Comparison of ENCODE assay signal across 8 mouse cellular contexts in genomic region chr7:67961567-67962267, GRCm38 (mm10). TPM values are rescaled to one million over a fixed set of nuclear protein-coding genes. Genes with fewer than 3 reads are reported as not detected.
DNase-seq lines count a peak whose midpoint lies in the region; ATAC-seq and TF ChIP-seq lines count a peak whose summit lies in the region.

No protein-coding gene starts in this region.

- H3K4me2 ChIP-seq in CH12.LX (ENCODE audit: insufficient read depth, low read depth, poor library complexity, severe bottlenecking): no peak overlapping the region
- H3K4me2 ChIP-seq in forebrain, embryonic 13.5 days: no peak overlapping the region
- H3K4me2 ChIP-seq in heart, embryonic 16.5 days (ENCODE audit: low read depth, low read length): peak overlapping the region; percentile 51
- H3K4me2 ChIP-seq in liver, embryonic 15.5 days: peak overlapping the region; percentile 42; the same call in 1 of the 2 replicates
- H3K4me2 ChIP-seq in neural tube, embryonic 11.5 days (ENCODE audit: low read depth): no peak overlapping the region

- H3K9me3 ChIP-seq in CH12.LX (replicated peaks; ENCODE audit: low read length): no peaks in the 10 kb centered on the region
- H3K9me3 ChIP-seq in forebrain, embryonic 13.5 days (replicated peaks): no peaks in the 10 kb centered on the region
- H3K9me3 ChIP-seq in heart, embryonic 16.5 days (replicated peaks; ENCODE audit: control insufficient read depth, low read length): no peaks in the 10 kb centered on the region
- no peaks in the 10 kb centered on the region for H3K9me3 ChIP-seq in liver, embryonic 15.5 days (replicated peaks)
- no peaks in the 10 kb centered on the region for H3K9me3 ChIP-seq in neural tube, embryonic 11.5 days (ENCODE audit: control insufficient read depth, low read length)

- in situ Hi-C loops in CH12.LX (cut with MboI; ENCODE audit: low pct_ligation_motif_present, low pct_unique_long_range_greater_than_20kb, low sequenced_read_pairs): loop anchor here (10.0 kb wide), 1 partner anchor 157 kb away; no protein-coding TSS in a partner anchor

- no peak for TF ChIP-seq POLR2A in CH12.LX (IDR thresholded peaks at IDR 0.05; ENCODE audit: low read depth, low read length)

- no peak overlapping the region for H3K4me3 ChIP-seq in CH12.LX (replicated peaks in 1 of 3; ENCODE audit: low read depth in 2 of 3, low read length in 2 of 3, poor library complexity in 1 of 3)
- H3K4me3 ChIP-seq in forebrain, embryonic 13.5 days: no peak overlapping the region
- H3K4me3 ChIP-seq in heart, embryonic 16.5 days (ENCODE audit: low read length): no peak overlapping the region
- no peak overlapping the region for H3K4me3 ChIP-seq in liver, embryonic 15.5 days (replicated peaks)
- H3K4me3 ChIP-seq in neural tube, embryonic 11.5 days (ENCODE audit: low read depth, low read length): no peak overlapping the region

- peak; percentile 51 for DNase-seq in CH12.LX (ENCODE audit: extremely low read depth)
- peak; percentile 54 for DNase-seq in c-Kit-negative CD71-positive TER-119-positive erythroid progenitor cells, embryonic 14.5 days (ENCODE audit: low read depth, low spot score)
- peak; percentile 89 for DNase-seq in kidney, postnatal 14 days
- peak; percentile 83 for DNase-seq in neural tube, embryonic 11.5 days (ENCODE audit: low spot score)
- peak; percentile 44 for DNase-seq in testis, postnatal 14 days (ENCODE audit: low spot score)

- peak; percentile 72 for TF ChIP-seq RAD21 in CH12.LX (IDR thresholded peaks at IDR 0.05; ENCODE audit: low read depth, low read length)

- dilution Hi-C loops in CH12.LX (cut with MboI; ENCODE audit: extremely low pct_ligation_motif_present, extremely low pct_unique_long_range_greater_than_20kb, low sequenced_read_pairs): no loop called here

- peaks cover 83% of the 10 kb centered on the region for H3K27me3 ChIP-seq in CH12.LX (replicated peaks)
- H3K27me3 ChIP-seq in forebrain, embryonic 13.5 days: no peaks in the 10 kb centered on the region
- no peaks in the 10 kb centered on the region for H3K27me3 ChIP-seq in heart, embryonic 16.5 days (ENCODE audit: control insufficient read depth, insufficient read depth, low read length)
- H3K27me3 ChIP-seq in liver, embryonic 15.5 days: peaks cover 22% of the 10 kb centered on the region
- H3K27me3 ChIP-seq in neural tube, embryonic 11.5 days (ENCODE audit: control insufficient read depth, insufficient read depth, low read length): no peaks in the 10 kb centered on the region

- 12% methylated on average over 14 of the region's 14 CpGs for WGBS in forebrain, embryonic 13.5 days
- WGBS in heart, embryonic 16.5 days: 13% methylated on average over 14 of the region's 14 CpGs
- WGBS in liver, embryonic 15.5 days (ENCODE audit: insufficient replicate concordance): 11% methylated on average over 14 of the region's 14 CpGs
- 12% methylated on average over 14 of the region's 14 CpGs for WGBS in neural tube, embryonic 11.5 days

- peak; percentile 73 to 78 for TF ChIP-seq CTCF in CH12.LX (conservative IDR thresholded peaks at IDR 0.05 in 1 of 2, IDR thresholded peaks at IDR 0.05 in 1 of 2; ENCODE audit: low read depth in 2 of 2, low read length in 2 of 2)

- TF ChIP-seq EP300 in CH12.LX (IDR thresholded peaks at IDR 0.05; ENCODE audit: low read length): no peak

- H3K4me1 ChIP-seq in CH12.LX (ENCODE audit: control insufficient read depth in 1 of 2, insufficient read depth in 2 of 2): no peaks in the 10 kb centered on the region
- peaks cover 37% of the 10 kb centered on the region for H3K4me1 ChIP-seq in forebrain, embryonic 13.5 days
- H3K4me1 ChIP-seq in heart, embryonic 16.5 days (ENCODE audit: control insufficient read depth, insufficient read depth, low read length): peaks cover 52% of the 10 kb centered on the region
- peaks cover 61% of the 10 kb centered on the region for H3K4me1 ChIP-seq in liver, embryonic 15.5 days (replicated peaks)
- peaks cover 14% of the 10 kb centered on the region for H3K4me1 ChIP-seq in neural tube, embryonic 11.5 days (ENCODE audit: control insufficient read depth, insufficient read depth, low read length)

- no peaks in the 10 kb centered on the region for H3K36me3 ChIP-seq in CH12.LX (replicated peaks in 1 of 2; ENCODE audit: control insufficient read depth in 1 of 2, insufficient read depth in 1 of 2, low read length in 1 of 2)
- no peaks in the 10 kb centered on the region for H3K36me3 ChIP-seq in forebrain, embryonic 13.5 days (ENCODE audit: poor library complexity, severe bottlenecking)
- H3K36me3 ChIP-seq in heart, embryonic 16.5 days (ENCODE audit: control insufficient read depth, insufficient read depth): no peaks in the 10 kb centered on the region
- H3K36me3 ChIP-seq in liver, embryonic 15.5 days (replicated peaks): no peaks in the 10 kb centered on the region
- no peaks in the 10 kb centered on the region for H3K36me3 ChIP-seq in neural tube, embryonic 11.5 days (ENCODE audit: control insufficient read depth, insufficient read depth, low read length)

- no peak overlapping the region for H3K27ac ChIP-seq in CH12.LX (ENCODE audit: insufficient read depth, low read depth)
- H3K27ac ChIP-seq in forebrain, embryonic 13.5 days: no peak overlapping the region
- H3K27ac ChIP-seq in heart, embryonic 16.5 days (ENCODE audit: low read length): no peak overlapping the region
- no peak overlapping the region for H3K27ac ChIP-seq in liver, embryonic 15.5 days (replicated peaks)
- H3K27ac ChIP-seq in neural tube, embryonic 11.5 days (ENCODE audit: low read depth, low read length): no peak overlapping the region

- H3K9ac ChIP-seq in CH12.LX (ENCODE audit: insufficient read depth, low read depth): no peak overlapping the region
- no peak overlapping the region for H3K9ac ChIP-seq in forebrain, embryonic 13.5 days
- H3K9ac ChIP-seq in heart, embryonic 16.5 days (ENCODE audit: low read length): peak overlapping the region; percentile 37; the same call in 1 of the 2 replicates
- no peak overlapping the region for H3K9ac ChIP-seq in liver, embryonic 15.5 days
- no peak overlapping the region for H3K9ac ChIP-seq in neural tube, embryonic 11.5 days (ENCODE audit: low read length)

- H3K79me2 ChIP-seq in CH12.LX (replicated peaks; ENCODE audit: control insufficient read depth, extremely low read depth, insufficient read depth, poor library complexity, severe bottlenecking): no peaks in the 10 kb centered on the region

- peak; percentile 82 for ATAC-seq in forebrain, embryonic 13.5 days
- 0 out of 2 replicates have a peak, but pooled peaks have one; percentile 45 for ATAC-seq in heart, embryonic 16.5 days (replicated peaks; ENCODE audit: extremely low read depth, insufficient read depth, low FRiP score)
- ATAC-seq in liver, embryonic 15.5 days (ENCODE audit: insufficient read depth): peak; percentile 56; the same call in 1 of the 2 replicates
- ATAC-seq in neural tube, embryonic 11.5 days (ENCODE audit: insufficient read depth, low FRiP score, low TSS enrichment): 0 out of 2 replicates have a peak, but pooled peaks have one; percentile 40

TF ChIP-seq in CH12.LX, 34 proteins besides CTCF, POLR2A, EP300 and RAD21:
- TF ChIP-seq USF2 (conservative IDR thresholded peaks at IDR 0.05; ENCODE audit: low read depth, low read length) (no peak), GABPA (IDR thresholded peaks at IDR 0.05; ENCODE audit: insufficient replicate concordance, low read depth, low read length) (no peak), ZC3H11A (IDR thresholded peaks at IDR 0.05; ENCODE audit: low read depth, low read length) (peak; percentile 9; the same call in 1 of the 2 replicates), MAX (IDR thresholded peaks at IDR 0.05; ENCODE audit: low read length) (no peak), IRF4 (IDR thresholded peaks at IDR 0.05; ENCODE audit: low read depth, low read length) (no peak), KAT2A (IDR thresholded peaks at IDR 0.05; ENCODE audit: insufficient replicate concordance, low read length) (no peak), JUN (IDR thresholded peaks at IDR 0.05; ENCODE audit: insufficient read depth, low read depth, low read length) (no peak), CHD1 (IDR thresholded peaks at IDR 0.05; ENCODE audit: low read depth, low read length) (no peak), MAZ (IDR thresholded peaks at IDR 0.05; ENCODE audit: low read depth, low read length) (no peak), PAX5 (IDR thresholded peaks at IDR 0.05; ENCODE audit: low read length) (no peak), UBTF (IDR thresholded peaks at IDR 0.05; ENCODE audit: low read depth, low read length) (no peak), ZNF384 (IDR thresholded peaks at IDR 0.05; ENCODE audit: low read depth, low read length) (no peak), POLR2AphosphoS2 (IDR thresholded peaks at IDR 0.05; ENCODE audit: low read depth, low read length) (no peak), MXI1 (IDR thresholded peaks at IDR 0.05; ENCODE audit: low read depth, low read length) (no peak), SIN3A (IDR thresholded peaks at IDR 0.05; ENCODE audit: low read length) (no peak), E2F4 (IDR thresholded peaks at IDR 0.05; ENCODE audit: insufficient replicate concordance, low read depth, low read length) (no peak), ELF1 (IDR thresholded peaks at IDR 0.05; ENCODE audit: low read depth, low read length) (no peak), SMC3 (IDR thresholded peaks at IDR 0.05; ENCODE audit: low read depth, low read length) (peak; percentile 81)

RNA-seq across cellular contexts. Expression of gene Igf1r, which starts 9.1 kb away (rescaled TPM):
- total RNA-seq in CH12.LX (2012; rRNA removed) (0.80 and 1.6 TPM in 2 replicates), CH12.LX (2014; rRNA removed) (0.19 and 0.47 TPM in 2 replicates)
- 0.29 and 0.63 TPM in 2 replicates for polyA plus RNA-seq in CH12.LX (2012; ENCODE audit: insufficient read length, low read depth)
- 24.8 and 25.2 TPM in 2 replicates for polyA plus RNA-seq in forebrain, embryonic 13.5 days (2015; fragmentation: Nextera tagmentation; extraction: Ambion mirVana)
- 16.4 and 18.4 TPM in 2 replicates for polyA plus RNA-seq in heart, embryonic 16.5 days (2015; fragmentation: Nextera tagmentation; extraction: Ambion mirVana)
- 2.6 and 3.7 TPM in 2 replicates for polyA plus RNA-seq in liver, embryonic 15.5 days (2015; fragmentation: Nextera tagmentation; extraction: Ambion mirVana)
- 17.2 and 18.4 TPM in 2 replicates for polyA plus RNA-seq in neural tube, embryonic 11.5 days (2014; fragmentation: Nextera tagmentation; extraction: Ambion mirVana)

Comparison
In these comparisons a context has a peak if more than half of its experiments do, and no peak if none do; other contexts are left out.
1. H3K4me2 ChIP-seq: peak in heart, embryonic 16.5 days (single experiment) and liver, embryonic 15.5 days (single experiment); none in CH12.LX (single experiment), forebrain, embryonic 13.5 days (single experiment) and neural tube, embryonic 11.5 days (single experiment).
2. Peak in every context shown above with its lines, with median percentiles within 50 percentile points of each other: DNase-seq and ATAC-seq.